Mouse (Mus musculus) lung, adult 2 months (tissue): ENCODE data around the gene Slc4a7.

Source experiments
- CTCF ChIP-seq: fragments of 200-500 bp; IDR thresholded peaks from 2 replicates; pipeline ENCODE4 v1.5.1; 2011; ENCODE audit warnings: mild to moderate bottlenecking, low read length, control low read depth; ENCODE audit not compliant: insufficient read depth
- POLR2A ChIP-seq: fragments of 200-500 bp; IDR thresholded peaks from 2 replicates; pipeline ENCODE4 v1.6.1; 2011; ENCODE audit warnings: low read depth, mild to moderate bottlenecking, control low read depth, low read length, borderline replicate concordance; ENCODE audit errors: extremely low read depth

- TF ChIP-seq CTCF: no peak
- TF ChIP-seq POLR2A: no peak
These were observed 130.6 kb downstream of the Slc4a7 start for GRCm38 (mm10) chr14:14832520-14833240.
